Mouse (Mus musculus) hindbrain, embryonic 12.5 days (tissue): ENCODE results near the gene Apoe. TPM values are rescaled to one million over a fixed set of nuclear protein-coding genes. Genes with fewer than 3 reads are reported as not detected.

Experiments used
- ATAC-seq: fragments of 200-750 bp; cut with Nextera tagmentation; 2 replicates; pipeline ENCODE4 v1.8.0; 2017; ENCODE audit warnings: moderate TSS enrichment; ENCODE audit not compliant: low FRiP score
- H3K27ac ChIP-seq: fragments of 300-500 bp; sonication (generic); 2 replicates; pipeline ENCODE4 v1.5.1; 2016; ENCODE audit warnings: mild to moderate bottlenecking
- H3K27me3 ChIP-seq: fragments of 300-500 bp; sonication (generic); 2 replicates; pipeline ENCODE4 v1.6.1; 2016; ENCODE audit warnings: mild to moderate bottlenecking
- H3K36me3 ChIP-seq: fragments of 300-500 bp; sonication (generic); 2 replicates; pipeline ENCODE4 v1.6.1; 2016; ENCODE audit warnings: mild to moderate bottlenecking
- H3K4me1 ChIP-seq: fragments of 300-500 bp; sonication (generic); 2 replicates; pipeline ENCODE4 v1.6.1; 2016
- H3K4me2 ChIP-seq: fragments of 300-500 bp; sonication (generic); replicated peaks from 2 replicates; pipeline ENCODE4 v1.6.1; 2016; ENCODE audit warnings: mild to moderate bottlenecking
- H3K4me3 ChIP-seq: fragments of 300-500 bp; sonication (generic); 2 replicates; pipeline ENCODE4 v1.5.1; 2016; ENCODE audit warnings: mild to moderate bottlenecking
- H3K9ac ChIP-seq: fragments of 300-500 bp; sonication (generic); 2 replicates; pipeline ENCODE4 v1.6.1; 2016; ENCODE audit warnings: mild to moderate bottlenecking, moderate library complexity
- H3K9me3 ChIP-seq: fragments of 300-500 bp; sonication (generic); replicated peaks from 2 replicates; pipeline ENCODE4 v1.6.1; 2016; ENCODE audit warnings: mild to moderate bottlenecking
- WGBS: fragments of 180-500 bp; shearing (Covaris S2); methylation state at CpG from one replicate; pipeline ENCODE4 v1.1.7; 2016; 5-methylcytosine and 5-hydroxymethylcytosine counted together
- polyA plus RNA-seq: library from polyadenylated mRNA; unstranded; fragments of >200 nt; fragmentation: Nextera tagmentation; extraction: Ambion mirVana; gene quantifications from 2 replicates; pipeline ENCODE4 v1.2.1, GENCODE M21; 2016

The Apoe gene
- polyA plus RNA-seq, 1 experiment from 2014 or later = 228 TPM

DNA sequence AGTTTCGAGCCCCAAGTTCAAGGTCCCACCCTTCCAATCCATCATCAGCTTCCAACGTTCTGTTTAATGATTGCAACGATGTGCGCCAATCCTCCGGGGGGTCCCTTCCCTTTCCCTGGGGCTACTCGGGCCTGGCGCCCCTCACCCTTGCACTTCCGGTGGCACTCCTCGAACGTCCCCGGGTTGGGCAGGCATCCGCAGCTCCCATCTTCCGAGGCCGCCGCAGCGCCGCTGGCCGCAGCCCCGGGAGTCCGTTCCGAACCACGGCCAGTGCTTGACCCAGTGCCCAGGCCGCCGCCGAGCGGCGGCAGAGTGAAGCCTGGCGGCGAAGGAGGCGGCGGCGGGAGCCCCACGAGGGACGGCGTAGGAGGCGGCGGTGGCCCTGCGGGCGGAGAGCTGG, 15.8 kb upstream of the Apoe start:
- Histone ChIP-seq H3K4me1 (peaks cover 24% of the 10 kb centered on the region), H3K4me2 (peak overlapping the region; percentile 98), H3K36me3 (peaks cover 40% of the 10 kb centered on the region), H3K9ac (peak overlapping the region; percentile 97), H3K27me3 (no peaks in the 10 kb centered on the region), H3K27ac (peak overlapping the region; percentile 74), H3K4me3 (peak overlapping the region; percentile 99), H3K9me3 (no peaks in the 10 kb centered on the region)
- under 1% methylated on average over 38 of the region's 39 CpGs for WGBS
- ATAC-seq = no peak

DNA sequence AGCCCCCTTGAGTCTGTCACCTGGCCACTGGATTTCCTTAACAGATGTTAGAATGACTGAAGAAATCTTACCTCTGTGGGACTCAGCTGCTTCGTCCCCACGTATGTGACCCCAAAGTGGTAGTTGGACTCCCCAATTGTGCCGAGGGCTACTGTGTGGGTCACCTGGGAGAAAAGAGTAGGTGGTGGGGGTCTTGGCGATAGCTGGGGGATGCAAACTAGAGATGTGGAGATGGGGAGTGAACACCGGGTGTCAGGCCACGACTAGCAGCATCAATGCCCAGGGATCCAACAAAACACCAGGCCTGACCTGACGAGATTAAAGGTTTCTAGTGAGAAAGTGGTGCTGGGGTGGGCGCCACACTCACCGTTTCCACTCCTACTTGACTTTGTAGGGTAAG, 14.6 kb upstream of the Apoe start:
- Histone ChIP-seq H3K36me3 (peaks cover 46% of the 10 kb centered on the region), H3K4me3 (no peak overlapping the region), H3K9me3 (no peaks in the 10 kb centered on the region), H3K9ac (no peak overlapping the region), H3K27me3 (no peaks in the 10 kb centered on the region), H3K4me1 (peaks cover 24% of the 10 kb centered on the region), H3K4me2 (no peak overlapping the region), H3K27ac (no peak overlapping the region)
- WGBS = 88% methylated on average over 9 of the region's 9 CpGs
- no peak for ATAC-seq

DNA sequence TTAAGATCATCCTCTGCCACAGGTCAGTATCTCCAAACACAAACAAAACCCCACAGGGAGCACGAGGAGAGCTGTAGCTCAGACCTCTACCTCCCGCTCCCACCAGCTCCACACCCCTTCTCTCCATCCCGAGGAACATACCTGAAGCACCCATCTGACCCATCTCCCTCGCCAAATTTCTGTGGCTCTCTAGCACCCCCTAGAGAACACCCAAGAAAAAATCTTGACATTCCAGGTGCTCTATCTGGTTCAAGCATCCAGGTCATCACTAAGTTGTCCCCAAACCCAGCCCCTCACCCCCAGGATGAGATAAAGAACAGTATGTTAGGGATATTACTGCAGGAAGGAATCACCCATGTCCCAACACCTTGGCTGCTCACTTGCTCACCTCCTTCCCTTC, 14.2 kb upstream of the Apoe start:
- no peak overlapping the region for H3K4me2 ChIP-seq
- peaks cover 24% of the 10 kb centered on the region for H3K4me1 ChIP-seq
- H3K9me3 ChIP-seq = no peaks in the 10 kb centered on the region
- no peak overlapping the region for H3K27ac ChIP-seq
- ATAC-seq = no peak
- no peaks in the 10 kb centered on the region for H3K27me3 ChIP-seq
- WGBS = 52% methylated on average over 4 of the region's 4 CpGs
- no peak overlapping the region for H3K9ac ChIP-seq
- H3K4me3 ChIP-seq = no peak overlapping the region
- H3K36me3 ChIP-seq = peaks cover 46% of the 10 kb centered on the region

DNA sequence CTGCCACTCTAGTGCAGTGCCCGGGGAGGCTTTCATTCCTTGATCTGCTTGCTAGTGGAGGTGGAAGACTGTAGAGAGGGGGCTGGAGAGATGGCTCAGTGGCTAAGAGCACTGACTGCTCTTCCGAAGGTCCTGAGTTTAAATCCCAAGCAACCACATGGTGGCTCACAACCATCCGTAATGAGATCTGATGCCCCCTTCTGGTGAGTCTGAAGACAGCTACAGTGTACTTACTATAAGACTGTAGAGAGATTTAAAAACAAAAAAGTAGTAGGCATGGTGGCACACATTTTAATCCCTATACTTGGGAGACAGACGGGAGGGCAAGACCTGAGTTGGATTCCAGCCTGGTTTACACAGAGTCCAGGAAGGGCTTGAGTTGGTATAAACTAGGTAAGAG, 13.4 kb upstream of the Apoe start:
- peaks cover 24% of the 10 kb centered on the region for H3K4me1 ChIP-seq
- peaks cover 51% of the 10 kb centered on the region for H3K36me3 ChIP-seq
- ATAC-seq = no peak
- H3K9ac ChIP-seq = no peak overlapping the region
- H3K4me2 ChIP-seq = no peak overlapping the region
- H3K9me3 ChIP-seq = no peaks in the 10 kb centered on the region
- no peak overlapping the region for H3K27ac ChIP-seq
- WGBS = 83% methylated on average over 4 of the region's 4 CpGs
- H3K27me3 ChIP-seq = no peaks in the 10 kb centered on the region
- no peak overlapping the region for H3K4me3 ChIP-seq

DNA sequence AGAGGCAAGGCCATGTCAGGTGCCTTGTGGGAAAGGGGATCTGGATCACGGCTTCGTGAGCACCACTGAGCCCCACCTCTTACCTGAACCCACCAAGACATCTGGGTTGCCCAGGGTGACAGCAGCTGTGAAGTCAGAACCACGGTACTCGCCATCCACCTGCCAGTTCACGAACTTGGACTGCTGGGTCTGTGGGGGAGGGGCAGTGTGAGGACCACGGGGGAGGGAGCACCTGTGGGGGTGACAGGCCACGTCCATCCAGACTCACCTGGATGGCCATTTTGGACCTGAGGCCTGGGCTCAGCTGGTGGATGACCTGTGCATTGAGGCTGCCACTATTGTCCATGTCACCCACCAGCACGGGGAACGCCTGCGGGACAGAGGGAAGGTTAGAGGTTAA, 11.7 kb upstream of the Apoe start:
- no peaks in the 10 kb centered on the region for H3K9me3 ChIP-seq
- no peak overlapping the region for H3K4me2 ChIP-seq
- ATAC-seq = no peak
- no peaks in the 10 kb centered on the region for H3K27me3 ChIP-seq
- H3K4me1 ChIP-seq = peaks cover 17% of the 10 kb centered on the region
- H3K36me3 ChIP-seq = peaks cover 59% of the 10 kb centered on the region
- H3K9ac ChIP-seq = no peak overlapping the region
- WGBS = 93% methylated on average over 10 of the region's 10 CpGs
- no peak overlapping the region for H3K27ac ChIP-seq
- no peak overlapping the region for H3K4me3 ChIP-seq

DNA sequence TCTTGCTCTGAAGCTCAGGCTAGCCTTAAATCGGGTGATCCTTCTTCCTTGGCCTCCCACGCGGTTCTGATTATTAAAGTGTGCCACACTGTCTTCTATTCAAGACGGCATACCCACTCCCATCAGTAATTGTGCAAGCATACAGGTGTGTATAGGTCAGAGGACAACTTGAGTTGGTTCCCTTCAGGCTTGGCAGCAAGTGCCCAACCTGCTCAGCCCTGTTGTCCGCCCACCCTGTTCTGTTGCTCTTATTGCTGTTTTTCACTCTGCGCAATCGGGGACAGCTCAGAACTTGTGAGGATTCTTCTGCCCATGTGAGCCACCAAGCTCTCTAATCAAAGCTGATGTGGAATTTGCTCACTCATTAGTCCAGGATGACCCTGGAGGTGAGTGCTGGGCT, 6.3 kb upstream of the Apoe start:
- Histone ChIP-seq H3K27me3 (no peaks in the 10 kb centered on the region), H3K4me3 (no peak overlapping the region), H3K36me3 (peaks cover 51% of the 10 kb centered on the region), H3K27ac (no peak overlapping the region), H3K4me1 (peaks cover 4% of the 10 kb centered on the region; the same call in 1 of the 2 replicates), H3K9me3 (no peaks in the 10 kb centered on the region), H3K9ac (no peak overlapping the region), H3K4me2 (no peak overlapping the region)
- 93% methylated on average over 7 of the region's 7 CpGs for WGBS
- no peak for ATAC-seq

DNA sequence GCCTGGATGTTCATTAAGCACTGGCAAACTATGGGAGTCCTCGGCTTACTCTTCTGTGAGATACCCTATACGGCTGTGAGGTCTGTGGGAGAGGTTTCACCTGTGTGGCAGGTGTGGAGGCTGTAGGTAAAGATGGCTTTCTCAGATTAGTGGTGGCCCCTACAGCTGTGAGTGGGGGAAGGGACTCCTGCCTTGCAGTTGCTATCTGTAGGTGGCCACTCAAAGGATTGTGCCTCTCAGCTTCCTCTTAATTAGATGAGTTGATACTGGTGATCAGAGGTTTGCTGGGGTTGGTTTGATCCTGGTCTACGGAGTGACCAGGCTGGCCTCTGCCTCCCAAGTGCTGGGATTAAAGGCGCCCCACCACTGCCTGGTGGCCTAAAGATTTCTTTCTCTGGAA, 5.5 kb upstream of the Apoe start:
- H3K27me3 ChIP-seq = no peaks in the 10 kb centered on the region
- ATAC-seq = no peak
- no peaks in the 10 kb centered on the region for H3K9me3 ChIP-seq
- no peak overlapping the region for H3K9ac ChIP-seq
- H3K4me3 ChIP-seq = no peak overlapping the region
- 95% methylated on average over 4 of the region's 4 CpGs for WGBS
- peaks cover 45% of the 10 kb centered on the region for H3K36me3 ChIP-seq
- peaks cover 5% of the 10 kb centered on the region for H3K4me1 ChIP-seq
- H3K4me2 ChIP-seq = no peak overlapping the region
- no peak overlapping the region for H3K27ac ChIP-seq

DNA sequence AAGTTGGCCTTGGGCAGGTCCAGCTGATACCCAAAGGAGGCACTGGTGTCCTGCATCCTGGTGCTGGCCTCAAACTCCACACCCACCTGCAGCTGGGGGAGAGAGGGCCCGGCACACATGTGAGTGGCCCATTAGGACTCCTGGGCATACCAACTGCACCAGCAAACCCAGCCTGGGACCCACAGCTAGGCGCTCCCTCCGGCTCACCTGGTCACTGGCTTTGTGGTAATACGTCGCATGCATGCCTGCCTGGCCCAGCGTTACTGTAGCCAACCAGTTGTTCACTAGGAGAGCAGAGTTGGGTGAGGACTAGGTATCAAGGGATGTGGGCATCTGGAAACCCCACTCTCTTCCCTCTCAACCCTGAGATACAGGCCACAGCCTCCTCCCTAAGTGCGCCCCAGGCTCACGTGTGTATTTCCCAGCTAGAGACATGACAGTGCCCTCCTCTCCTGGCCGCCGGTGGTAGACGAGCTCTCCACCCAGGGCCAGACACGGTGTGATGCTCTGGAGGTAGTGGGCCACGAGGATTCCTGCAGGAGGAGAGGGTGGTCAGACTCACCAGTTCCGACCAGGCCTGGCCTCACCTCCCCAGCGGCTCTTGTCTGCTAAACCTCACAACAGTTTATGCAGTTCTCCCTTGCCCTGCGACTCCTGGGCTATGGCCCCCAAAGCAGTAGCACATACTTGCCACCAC, 4.0 kb upstream of the Apoe start:
- Histone ChIP-seq H3K9me3 (no peaks in the 10 kb centered on the region), H3K4me2 (no peak overlapping the region), H3K27me3 (no peaks in the 10 kb centered on the region), H3K4me3 (no peak overlapping the region), H3K4me1 (peaks cover 20% of the 10 kb centered on the region), H3K27ac (no peak overlapping the region), H3K9ac (no peak overlapping the region), H3K36me3 (peaks cover 33% of the 10 kb centered on the region)
- ATAC-seq = no peak
- WGBS = 96% methylated on average over 16 of the region's 16 CpGs

DNA sequence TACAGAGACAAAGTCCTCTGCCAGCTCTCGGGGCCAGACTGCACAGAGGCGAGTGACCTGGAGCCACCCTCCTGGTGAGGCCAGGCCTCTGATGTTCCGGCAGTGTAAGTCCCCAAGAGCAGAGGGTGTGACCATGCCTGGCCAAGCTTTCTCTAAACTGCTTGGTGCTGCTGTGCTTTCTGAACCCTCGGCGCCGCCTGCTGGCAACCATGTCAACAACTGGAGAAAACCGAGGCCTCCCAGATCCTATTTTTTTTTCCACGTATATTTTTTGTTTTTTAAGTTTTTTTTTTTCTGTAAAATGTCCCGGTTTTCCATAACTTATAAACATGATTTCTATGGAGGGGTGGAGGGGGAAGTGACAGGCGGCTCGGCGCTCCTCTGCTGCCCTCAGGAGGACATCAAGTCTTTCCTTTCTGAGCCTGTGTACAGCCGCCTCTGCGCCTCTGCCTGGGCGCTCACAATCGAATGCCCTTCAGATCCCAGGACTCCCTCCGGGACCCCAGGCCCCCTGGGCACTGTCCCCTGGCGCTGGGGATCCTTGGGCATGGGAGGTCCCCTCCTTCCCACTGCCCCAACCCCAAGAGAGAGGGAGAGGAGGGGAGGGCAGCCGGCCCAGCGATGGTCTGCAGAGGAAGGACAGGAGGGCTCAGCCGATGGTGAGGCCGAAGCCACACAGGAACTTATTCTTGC, 2.2 kb upstream of the Apoe start:
- peaks cover 21% of the 10 kb centered on the region for H3K4me1 ChIP-seq
- H3K4me2 ChIP-seq = 0 out of 2 replicates have a peak overlapping the region, but pooled peaks have one; percentile 7
- 29% methylated on average over 22 of the region's 22 CpGs for WGBS
- H3K4me3 ChIP-seq = no peak overlapping the region
- 0 out of 2 replicates have a peak overlapping the region, but pooled peaks have one; percentile 57 for H3K27ac ChIP-seq
- 0 out of 2 replicates have a peak overlapping the region, but pooled peaks have one; percentile 13 for H3K9ac ChIP-seq
- H3K9me3 ChIP-seq = peaks cover 8% of the 10 kb centered on the region; the same call in 1 of the 2 replicates
- peaks cover 24% of the 10 kb centered on the region for H3K36me3 ChIP-seq
- H3K27me3 ChIP-seq = no peaks in the 10 kb centered on the region
- 0 out of 2 replicates have a peak, but pooled peaks have one; percentile 39 for ATAC-seq

DNA sequence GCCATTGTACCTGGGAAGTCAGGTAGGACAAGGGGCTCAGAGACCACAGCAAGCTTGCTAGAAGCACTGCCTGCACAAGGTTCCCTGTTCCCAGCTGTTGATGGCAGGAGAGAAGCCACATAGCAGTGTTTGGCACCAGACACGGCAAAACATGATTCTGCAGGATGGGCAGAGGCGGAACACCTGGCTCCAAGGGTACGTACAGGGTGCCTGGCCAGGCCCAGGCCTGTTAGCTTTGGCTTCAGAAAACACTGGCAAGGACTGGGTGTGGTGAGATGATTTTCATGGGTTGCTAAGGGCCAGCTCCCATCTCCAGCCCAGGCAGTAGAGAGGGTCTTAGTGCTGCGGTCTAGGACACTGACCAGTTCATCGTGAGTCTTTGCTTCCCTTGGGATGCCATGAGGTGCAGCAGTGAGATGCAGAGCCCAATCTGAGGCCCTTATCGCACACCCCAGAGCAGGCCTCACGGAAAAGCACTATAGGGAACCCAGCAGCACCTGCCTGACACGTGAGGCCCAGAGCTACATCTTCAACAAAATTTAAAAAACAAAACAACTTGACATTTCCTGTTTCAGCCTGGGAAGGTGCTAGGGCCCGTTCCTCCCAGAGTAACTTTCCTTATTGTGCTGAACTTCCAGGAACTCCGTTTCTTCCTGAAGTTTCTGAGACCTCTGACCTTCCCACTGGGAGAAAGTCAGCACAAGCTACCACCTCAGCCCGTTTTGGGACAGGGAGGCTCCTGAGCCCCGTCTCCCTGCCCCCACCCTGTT, 1.5 kb upstream of the Apoe start:
- H3K27ac ChIP-seq = no peak overlapping the region; the same call in 1 of the 2 replicates
- 0 out of 2 replicates have a peak overlapping the region, but pooled peaks have one; percentile 7 for H3K4me2 ChIP-seq
- H3K9me3 ChIP-seq = peaks cover 8% of the 10 kb centered on the region; the same call in 1 of the 2 replicates
- no peak overlapping the region for H3K9ac ChIP-seq
- peaks cover 23% of the 10 kb centered on the region; the same call in 1 of the 2 replicates for H3K36me3 ChIP-seq
- H3K27me3 ChIP-seq = no peaks in the 10 kb centered on the region
- H3K4me1 ChIP-seq = peaks cover 21% of the 10 kb centered on the region
- 60% methylated on average over 12 of the region's 12 CpGs for WGBS
- ATAC-seq = no peak
- no peak overlapping the region for H3K4me3 ChIP-seq

DNA sequence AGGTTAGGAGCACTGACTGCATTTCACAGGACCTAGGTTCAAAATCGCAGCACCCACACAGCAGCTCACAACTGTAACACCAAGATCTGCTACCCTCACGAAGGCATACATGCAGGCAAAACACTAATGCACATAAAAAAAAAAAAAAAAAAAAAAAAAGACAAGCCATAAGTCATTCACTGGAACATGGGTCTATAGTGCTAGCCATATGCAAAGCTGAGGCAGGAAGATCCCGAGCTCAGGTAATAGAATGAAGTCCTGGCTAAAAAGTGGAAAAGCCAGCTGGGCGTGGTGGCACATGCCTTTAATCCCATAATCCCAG, 800 bp upstream of the Apoe start:
- Histone ChIP-seq H3K4me2 (no peak overlapping the region), H3K27me3 (no peaks in the 10 kb centered on the region), H3K9me3 (peaks cover 8% of the 10 kb centered on the region; the same call in 1 of the 2 replicates), H3K4me3 (no peak overlapping the region), H3K27ac (no peak overlapping the region), H3K9ac (no peak overlapping the region), H3K4me1 (peaks cover 21% of the 10 kb centered on the region), H3K36me3 (peaks cover 23% of the 10 kb centered on the region; the same call in 1 of the 2 replicates)
- 79% methylated on average over 4 of the region's 4 CpGs for WGBS
- ATAC-seq = no peak
